ENCODE assay signal across 13 mouse cellular contexts in the genomic region with DNA sequence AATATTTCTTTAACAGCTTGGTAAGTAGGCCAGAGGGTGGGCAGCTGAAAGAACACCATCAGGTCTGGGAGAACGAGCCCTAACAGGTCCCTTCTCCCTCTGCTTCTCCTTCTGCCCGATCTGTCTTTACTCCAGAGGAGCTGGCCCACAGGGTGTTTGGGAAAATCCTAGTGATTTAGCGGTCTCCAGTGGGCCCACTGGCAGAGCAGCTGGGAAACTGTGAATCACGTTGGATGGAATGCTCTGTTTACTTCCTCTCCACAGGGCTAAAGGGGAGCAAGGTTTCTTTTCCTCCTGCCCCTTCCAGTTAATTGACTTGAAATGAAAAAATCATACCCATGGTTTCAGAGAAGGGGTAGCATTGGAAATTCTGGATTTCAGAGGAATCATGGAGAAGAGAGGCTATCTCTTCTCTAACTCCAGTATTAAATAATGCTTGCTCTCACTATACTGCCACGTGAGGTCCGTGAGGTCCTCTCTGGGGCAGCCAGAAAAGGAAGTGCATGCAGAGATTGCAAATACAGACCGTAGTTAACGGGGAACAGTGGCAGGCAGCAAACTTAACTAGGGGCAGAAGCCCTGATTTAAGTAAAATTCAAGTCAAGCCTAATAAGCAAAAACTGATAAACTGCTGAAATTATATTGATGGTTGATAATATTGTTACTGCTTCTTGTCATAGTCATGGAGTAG. TPM values are rescaled to one million over a fixed set of nuclear protein-coding genes. Genes with fewer than 3 reads are reported as not detected.
DNase-seq lines count a peak whose midpoint lies in the region; TF ChIP-seq lines count a peak whose summit lies in the region.
"Had no signal": no experiment of that assay in that cellular context is flagged by ENCODE, and none has a peak within 500 bp of the region (broad histone marks: within the 10 kb centered on the region; RNA-seq: fewer than 3 reads in every experiment).

No protein-coding gene starts in this region.

- TF ChIP-seq CTCF in left cerebral cortex, adult 2 months (IDR thresholded peaks at IDR 0.05): no peak

- H3K9me3 ChIP-seq in embryonic facial prominence, embryonic 10.5 days: no peaks in the 10 kb centered on the region
- H3K9me3 ChIP-seq: liver, embryonic 15.5 days had no signal

- peaks cover 8% of the 10 kb centered on the region for H3K4me1 ChIP-seq in embryonic facial prominence, embryonic 10.5 days
- H3K4me1 ChIP-seq: liver, embryonic 15.5 days had no signal

- no peaks in the 10 kb centered on the region for H3K36me3 ChIP-seq in embryonic facial prominence, embryonic 10.5 days (replicated peaks)
- H3K36me3 ChIP-seq: G1E; liver, embryonic 15.5 days had no signal

- intact Hi-C loops in left cerebral cortex, adult 2 months (cut with DNase I): no loop called here
- intact Hi-C loops in left cerebral cortex, postnatal 4 days (cut with DNase I): no loop called here

- H3K27ac ChIP-seq in left cerebral cortex, adult 2 months: peak overlapping the region; percentile 44
- no peak overlapping the region for H3K27ac ChIP-seq in embryonic facial prominence, embryonic 10.5 days (replicated peaks)
- H3K27ac ChIP-seq: liver, embryonic 15.5 days had no signal

- 76% methylated on average over 8 of the region's 8 CpGs for WGBS in embryonic facial prominence, embryonic 10.5 days

- H3K4me3 ChIP-seq in left cerebral cortex, adult 2 months: no peak overlapping the region
- no peak overlapping the region for H3K4me3 ChIP-seq in embryonic facial prominence, embryonic 10.5 days
- H3K4me3 ChIP-seq: liver, embryonic 15.5 days had no signal

- DNase-seq in left cerebral cortex, adult 2 months (ENCODE audit: extremely low spot score in 1 of 2, low spot score in 2 of 2): no peak
- no peak for DNase-seq in left cerebral cortex, postnatal 4 days
- peak; percentile 49 for DNase-seq in brain, adult 2 months (ENCODE audit: low read depth, low spot score)
- DNase-seq in heart, adult 8-10 months (ENCODE audit: low spot score): peak; percentile 58
- DNase-seq in lung, postnatal 36 days: peak; percentile 44
- DNase-seq in ovary, postnatal 36 days (ENCODE audit: low spot score): no peak
- DNase-seq in embryonic facial prominence, embryonic 10.5 days (ENCODE audit: low spot score): no peak
- DNase-seq: adrenal gland, postnatal 10 days; cerebellum, postnatal 10 days; right cerebral cortex, postnatal 14 days; thymus, postnatal 36 days had no signal

- no peaks in the 10 kb centered on the region for H3K27me3 ChIP-seq in embryonic facial prominence, embryonic 10.5 days (replicated peaks; ENCODE audit: low read depth, poor library complexity, severe bottlenecking)
- H3K27me3 ChIP-seq: liver, embryonic 15.5 days had no signal

RNA-seq across cellular contexts. Expression of gene Sgip1, which starts 51.1 kb away (rescaled TPM):
- 100 to 1,000 TPM; 293 to 300 TPM for total RNA-seq in left cerebral cortex, adult 2 months (2021)
- 100 to 1,000 TPM; 205 to 209 TPM for total RNA-seq in left cerebral cortex, postnatal 4 days (2021)
- total RNA-seq in heart, adult 8-10 months (2022): 1 to 10 TPM; 1.0 to 3.9 (median 1.9) TPM
- polyA plus RNA-seq in embryonic facial prominence, embryonic 10.5 days (2016; fragmentation: Nextera tagmentation; extraction: Ambion mirVana): 10.3 and 10.9 TPM in 2 replicates
- polyA plus RNA-seq: G1E had no signal

Comparison
In these comparisons a context has a peak if more than half of its experiments do, and no peak if none do; other contexts are left out.
1. DNase-seq: peak in brain, adult 2 months (single experiment), heart, adult 8-10 months (single experiment) and lung, postnatal 36 days (single experiment); none in left cerebral cortex, adult 2 months (0 of 2), left cerebral cortex, postnatal 4 days (single experiment), ovary, postnatal 36 days (single experiment) and embryonic facial prominence, embryonic 10.5 days (single experiment).
2. RNA of gene Sgip1, which starts 51.1 kb away (total RNA-seq): 293 to 300 TPM in left cerebral cortex, adult 2 months and 205 to 209 TPM in left cerebral cortex, postnatal 4 days; 1.0 to 3.9 TPM in heart, adult 8-10 months; every median in the first group is over 10 times any median in the second.